Mouse (Mus musculus): ENCODE data around the gene Pitpnm1. TPM values are rescaled to one million over a fixed set of nuclear protein-coding genes. Genes with fewer than 3 reads are reported as not detected.

Gene Pitpnm1
- total and polyA plus RNA-seq, 3 experiments, result 15.9 to 43.8 (median 34.7) TPM

DNA sequence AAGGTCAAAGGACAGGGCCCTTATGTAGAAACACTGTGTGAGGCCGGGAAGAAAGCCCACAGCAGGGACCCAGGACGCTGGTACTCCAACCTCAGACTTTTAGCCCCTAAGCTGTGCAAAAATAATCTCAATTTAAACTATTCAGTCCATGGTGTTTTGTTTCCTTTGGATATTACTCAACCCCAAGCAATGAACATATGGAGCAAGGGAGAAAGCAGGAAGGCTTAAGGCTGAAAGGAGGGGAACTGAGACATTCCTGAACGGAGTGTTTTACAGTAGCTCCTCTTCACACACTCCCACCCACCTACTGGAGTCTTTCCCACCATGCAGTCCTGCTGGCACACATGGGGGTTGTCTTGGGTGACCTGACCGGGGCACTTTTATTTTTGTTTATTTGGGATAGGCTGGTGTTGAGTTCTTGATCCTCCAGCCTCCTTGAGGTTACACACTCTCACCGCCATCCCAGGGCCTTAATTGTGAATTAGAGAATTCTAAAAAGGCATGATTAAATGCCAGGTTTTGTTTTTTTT lies 5.0 kb upstream of the Pitpnm1 start:
- dilution Hi-C loops (cut with MboI; ENCODE audit: extremely low pct_ligation_motif_present, extremely low pct_unique_long_range_greater_than_20kb, low sequenced_read_pairs) (no loop called here), in situ Hi-C loops (cut with MboI; ENCODE audit: low pct_ligation_motif_present, low pct_unique_long_range_greater_than_20kb, low sequenced_read_pairs) (no loop called here)
- H3K4me2 ChIP-seq (ENCODE audit: insufficient read depth, low read depth, poor library complexity, severe bottlenecking), result no peak overlapping the region
- no peak for TF ChIP-seq KAT2A (IDR thresholded peaks at IDR 0.05; ENCODE audit: insufficient replicate concordance, low read length)
- no peak for TF ChIP-seq ELF1 (IDR thresholded peaks at IDR 0.05; ENCODE audit: low read depth, low read length)
- no peak for TF ChIP-seq EP300 (IDR thresholded peaks at IDR 0.05; ENCODE audit: low read length)
- TF ChIP-seq CHD1 (IDR thresholded peaks at IDR 0.05; ENCODE audit: low read depth, low read length), result no peak
- DNase-seq (ENCODE audit: extremely low read depth), result no peak
- H3K9me3 ChIP-seq (replicated peaks; ENCODE audit: low read length), result no peaks in the 10 kb centered on the region
- H3K27me3 ChIP-seq (replicated peaks), result no peaks in the 10 kb centered on the region
- no peak overlapping the region for H3K9ac ChIP-seq (ENCODE audit: insufficient read depth, low read depth)
- H3K4me1 ChIP-seq (ENCODE audit: control insufficient read depth in 1 of 2, insufficient read depth in 2 of 2), result peaks cover 12 to 28% of the 10 kb centered on the region in 2 experiments
- peaks cover 4 to 8% of the 10 kb centered on the region in 2 experiments for H3K36me3 ChIP-seq (replicated peaks in 1 of 2; ENCODE audit: control insufficient read depth in 1 of 2, insufficient read depth in 1 of 2, low read length in 1 of 2)
- H3K27ac ChIP-seq (ENCODE audit: insufficient read depth, low read depth), result no peak overlapping the region
- H3K79me2 ChIP-seq (replicated peaks; ENCODE audit: control insufficient read depth, extremely low read depth, insufficient read depth, poor library complexity, severe bottlenecking), result peaks cover 9% of the 10 kb centered on the region
- no peak overlapping the region for H3K4me3 ChIP-seq (replicated peaks in 1 of 3; ENCODE audit: low read depth in 2 of 3, low read length in 2 of 3, poor library complexity in 1 of 3)

DNA sequence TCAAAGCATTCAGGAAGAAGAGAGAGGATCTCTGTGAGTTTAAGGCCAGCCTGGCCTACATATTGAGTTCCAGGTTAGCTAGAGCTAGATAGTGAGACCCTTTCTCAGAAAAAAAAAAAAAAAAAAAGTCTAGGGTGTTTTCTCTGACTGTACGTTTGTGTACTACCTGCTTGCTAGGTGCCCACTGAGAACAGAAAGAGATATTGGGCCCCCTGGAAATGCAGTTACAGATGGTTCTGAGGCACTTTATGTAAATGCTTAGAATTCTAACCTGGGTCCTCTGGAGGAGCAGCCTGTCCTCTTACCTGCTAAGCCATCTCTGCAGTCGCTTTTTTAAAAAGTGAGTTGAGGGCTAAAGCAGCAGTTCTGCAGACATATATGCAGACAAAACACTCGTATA lies 4.0 kb upstream of the Pitpnm1 start:
- peaks cover 9% of the 10 kb centered on the region for H3K79me2 ChIP-seq (replicated peaks; ENCODE audit: control insufficient read depth, extremely low read depth, insufficient read depth, poor library complexity, severe bottlenecking)
- dilution Hi-C loops (cut with MboI; ENCODE audit: extremely low pct_ligation_motif_present, extremely low pct_unique_long_range_greater_than_20kb, low sequenced_read_pairs), result no loop called here
- H3K4me1 ChIP-seq (ENCODE audit: control insufficient read depth in 1 of 2, insufficient read depth in 2 of 2), result peaks cover 12 to 34% of the 10 kb centered on the region in 2 experiments
- H3K27ac ChIP-seq (ENCODE audit: insufficient read depth, low read depth), result no peak overlapping the region
- no peak for TF ChIP-seq UBTF (IDR thresholded peaks at IDR 0.05; ENCODE audit: low read depth, low read length)
- no peak for TF ChIP-seq EP300 (IDR thresholded peaks at IDR 0.05; ENCODE audit: low read length)
- no peak for TF ChIP-seq KAT2A (IDR thresholded peaks at IDR 0.05; ENCODE audit: insufficient replicate concordance, low read length)
- no peak for TF ChIP-seq NRF1 (IDR thresholded peaks at IDR 0.05; ENCODE audit: low read depth, low read length)
- TF ChIP-seq ZNF384 (IDR thresholded peaks at IDR 0.05; ENCODE audit: low read depth, low read length), result peak; percentile 65
- H3K27me3 ChIP-seq (replicated peaks), result no peaks in the 10 kb centered on the region
- H3K9ac ChIP-seq (ENCODE audit: insufficient read depth, low read depth), result no peak overlapping the region
- no peaks in the 10 kb centered on the region for H3K9me3 ChIP-seq (replicated peaks; ENCODE audit: low read length)
- H3K36me3 ChIP-seq (replicated peaks in 1 of 2; ENCODE audit: control insufficient read depth in 1 of 2, insufficient read depth in 1 of 2, low read length in 1 of 2), result peaks cover 4 to 8% of the 10 kb centered on the region in 2 experiments
- in situ Hi-C loops (cut with MboI; ENCODE audit: low pct_ligation_motif_present, low pct_unique_long_range_greater_than_20kb, low sequenced_read_pairs), result no loop called here
- H3K4me3 ChIP-seq (replicated peaks in 1 of 3; ENCODE audit: low read depth in 2 of 3, low read length in 2 of 3, poor library complexity in 1 of 3), result no peak overlapping the region
- H3K4me2 ChIP-seq (ENCODE audit: insufficient read depth, low read depth, poor library complexity, severe bottlenecking), result no peak overlapping the region
- no peak for DNase-seq (ENCODE audit: extremely low read depth)

GRCm38 (mm10) chr19:4096642-4097440 lies 3.0 kb upstream of the Pitpnm1 start, which contains the start of gene Cdk2ap2:
Cdk2ap2 (plus strand) TSS chr19:4097182.
- Histone ChIP-seq H3K4me1 (ENCODE audit: control insufficient read depth in 1 of 2, insufficient read depth in 2 of 2) (peaks cover 18 to 44% of the 10 kb centered on the region in 2 experiments), H3K4me2 (ENCODE audit: insufficient read depth, low read depth, poor library complexity, severe bottlenecking) (peak within 1 kb of the TSS; percentile 95), H3K79me2 (replicated peaks; ENCODE audit: control insufficient read depth, extremely low read depth, insufficient read depth, poor library complexity, severe bottlenecking) (peaks cover 9% of the 10 kb centered on the region), H3K4me3 (replicated peaks in 1 of 3; ENCODE audit: low read depth in 2 of 3, low read length in 2 of 3, poor library complexity in 1 of 3) (peak within 1 kb of the TSS; percentile 57 to 73 (median 72)), H3K27ac (ENCODE audit: insufficient read depth, low read depth) (peak within 1 kb of the TSS; percentile 79), H3K27me3 (replicated peaks) (no peaks in the 10 kb centered on the region), H3K9ac (ENCODE audit: insufficient read depth, low read depth) (peak within 1 kb of the TSS; percentile 65), H3K36me3 (replicated peaks in 1 of 2; ENCODE audit: control insufficient read depth in 1 of 2, insufficient read depth in 1 of 2, low read length in 1 of 2) (peaks cover 5 to 18% of the 10 kb centered on the region in 2 experiments), H3K9me3 (replicated peaks; ENCODE audit: low read length) (no peaks in the 10 kb centered on the region)
- dilution Hi-C loops (cut with MboI; ENCODE audit: extremely low pct_ligation_motif_present, extremely low pct_unique_long_range_greater_than_20kb, low sequenced_read_pairs), result no loop called here
- in situ Hi-C loops (cut with MboI; ENCODE audit: low pct_ligation_motif_present, low pct_unique_long_range_greater_than_20kb, low sequenced_read_pairs), result no loop called here
- peak; percentile 98 for DNase-seq (ENCODE audit: extremely low read depth)
- TF ChIP-seq TCF12 (IDR thresholded peaks at IDR 0.05; ENCODE audit: low read depth, low read length) (peak; percentile 27; the same call in 1 of the 2 replicates), RCOR1 (conservative IDR thresholded peaks at IDR 0.05; ENCODE audit: low read depth, low read length) (no peak), CHD2 (IDR thresholded peaks at IDR 0.05; ENCODE audit: low read length) (peak; percentile 97), ZMIZ1 (IDR thresholded peaks at IDR 0.05; ENCODE audit: low read depth, low read length) (peak; percentile 87), NRF1 (IDR thresholded peaks at IDR 0.05; ENCODE audit: low read depth, low read length) (peak; percentile 96), RAD21 (IDR thresholded peaks at IDR 0.05; ENCODE audit: low read depth, low read length) (no peak), MXI1 (IDR thresholded peaks at IDR 0.05; ENCODE audit: low read depth, low read length) (peak; percentile 97), E2F4 (IDR thresholded peaks at IDR 0.05; ENCODE audit: insufficient replicate concordance, low read depth, low read length) (no peak; the same call in 1 of the 2 replicates), POLR2A (IDR thresholded peaks at IDR 0.05; ENCODE audit: low read depth, low read length) (peak; percentile 93), SIN3A (IDR thresholded peaks at IDR 0.05; ENCODE audit: low read length) (peak; percentile 78), MAX (IDR thresholded peaks at IDR 0.05; ENCODE audit: low read length) (peak; percentile 8; the same call in 1 of the 2 replicates), JUN (IDR thresholded peaks at IDR 0.05; ENCODE audit: insufficient read depth, low read depth, low read length) (no peak), MYC (IDR thresholded peaks at IDR 0.05; ENCODE audit: low read depth, low read length) (0 out of 2 replicates have a peak, but pooled peaks have one; percentile 23), TBP (conservative IDR thresholded peaks at IDR 0.05; ENCODE audit: low read depth, low read length) (peak; percentile 95), ZC3H11A (IDR thresholded peaks at IDR 0.05; ENCODE audit: low read depth, low read length) (no peak), HCFC1 (IDR thresholded peaks at IDR 0.05; ENCODE audit: low read depth, low read length) (peak; percentile 67), POLR2AphosphoS2 (IDR thresholded peaks at IDR 0.05; ENCODE audit: low read depth, low read length) (0 out of 2 replicates have a peak, but pooled peaks have one; percentile 56)
